ENCODE assay signal across 32 mouse cellular contexts in the genomic region with DNA sequence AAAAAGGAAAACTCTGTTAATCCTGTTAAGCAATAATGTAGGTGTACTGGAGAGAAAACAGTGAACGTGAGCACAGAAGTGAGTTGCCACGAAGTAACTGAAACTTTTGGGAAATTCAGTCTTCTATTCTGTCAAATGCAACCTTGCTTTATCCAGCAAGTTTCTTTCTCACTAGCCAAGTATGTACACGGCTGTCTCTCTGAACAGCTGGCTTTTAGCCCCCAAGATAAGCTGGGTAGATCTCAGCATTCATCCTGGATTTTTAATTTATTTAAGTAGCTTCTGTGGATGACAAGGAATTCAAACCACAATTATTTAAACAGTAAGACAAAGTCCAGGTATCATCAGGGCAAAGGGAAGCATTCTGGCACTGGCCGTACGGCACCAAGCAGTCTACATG.
"Had no signal": no experiment of that assay in that cellular context is flagged by ENCODE, and none has a peak within 500 bp of the region (broad histone marks: within the 10 kb centered on the region; RNA-seq: fewer than 3 reads in every experiment).

No protein-coding gene starts in this region.

- H3K4me1 ChIP-seq: limb, embryonic 10.5 days; limb, embryonic 12.5 days; limb, embryonic 13.5 days; limb, embryonic 15.5 days; liver, embryonic 12.5 days; liver, embryonic 13.5 days; liver, embryonic 15.5 days; lung, embryonic 15.5 days; midbrain, embryonic 10.5 days; midbrain, embryonic 12.5 days; midbrain, embryonic 13.5 days; midbrain, embryonic 15.5 days; neural tube, embryonic 12.5 days had no signal

- H3K36me3 ChIP-seq: limb, embryonic 10.5 days; limb, embryonic 12.5 days; limb, embryonic 13.5 days; limb, embryonic 15.5 days; liver, embryonic 12.5 days; liver, embryonic 13.5 days; liver, embryonic 15.5 days; lung, embryonic 15.5 days; midbrain, embryonic 10.5 days; midbrain, embryonic 12.5 days; midbrain, embryonic 13.5 days; midbrain, embryonic 15.5 days; neural tube, embryonic 12.5 days had no signal

- H3K4me2 ChIP-seq: limb, embryonic 12.5 days; limb, embryonic 13.5 days; limb, embryonic 15.5 days; liver, embryonic 11.5 days; liver, embryonic 12.5 days; liver, embryonic 13.5 days; liver, embryonic 15.5 days; lung, embryonic 14.5 days; lung, embryonic 15.5 days; midbrain, embryonic 11.5 days; midbrain, embryonic 12.5 days; midbrain, embryonic 13.5 days; midbrain, embryonic 15.5 days; neural tube, embryonic 12.5 days had no signal

- H3K27ac ChIP-seq: limb, embryonic 10.5 days; limb, embryonic 12.5 days; limb, embryonic 13.5 days; limb, embryonic 15.5 days; liver, embryonic 12.5 days; liver, embryonic 13.5 days; liver, embryonic 14.5 days; liver, embryonic 15.5 days; lung, embryonic 15.5 days; macrophage; midbrain, embryonic 10.5 days; midbrain, embryonic 12.5 days; midbrain, embryonic 13.5 days; midbrain, embryonic 15.5 days; neural tube, embryonic 12.5 days had no signal

- ATAC-seq: liver, embryonic 12.5 days; liver, postnatal 0 days; lung, postnatal 0 days; midbrain, embryonic 13.5 days; midbrain, embryonic 15.5 days; midbrain, embryonic 16.5 days had no signal

- H3K27me3 ChIP-seq: limb, embryonic 12.5 days; limb, embryonic 13.5 days; limb, embryonic 15.5 days; liver, embryonic 13.5 days; liver, embryonic 15.5 days; lung, embryonic 15.5 days; midbrain, embryonic 12.5 days; midbrain, embryonic 13.5 days; midbrain, embryonic 15.5 days; neural tube, embryonic 12.5 days had no signal

- DNase-seq: left cerebral cortex, postnatal 4 days; liver; liver, embryonic 13.5 days; liver, postnatal 0 days; lung, adult 18-20 months; lung, adult 2 months; lung, embryonic 14.5 days; lung, postnatal 10 days; lung, postnatal 14 days; lung, postnatal 36 days; lung, postnatal 4 days; midbrain, embryonic 14.5 days had no signal

- H3K4me3 ChIP-seq: limb, embryonic 10.5 days; limb, embryonic 12.5 days; limb, embryonic 13.5 days; limb, embryonic 15.5 days; liver, embryonic 12.5 days; liver, embryonic 13.5 days; liver, embryonic 15.5 days; lung, embryonic 15.5 days; midbrain, embryonic 10.5 days; midbrain, embryonic 12.5 days; midbrain, embryonic 13.5 days; midbrain, embryonic 15.5 days; myocyte; neural tube, embryonic 12.5 days had no signal

- H3K9ac ChIP-seq: limb, embryonic 12.5 days; limb, embryonic 13.5 days; limb, embryonic 15.5 days; liver, embryonic 12.5 days; liver, embryonic 13.5 days; liver, embryonic 14.5 days; liver, embryonic 15.5 days; liver, postnatal 0 days; lung, embryonic 14.5 days; lung, embryonic 15.5 days; midbrain, embryonic 12.5 days; midbrain, embryonic 13.5 days; midbrain, embryonic 15.5 days; neural tube, embryonic 12.5 days had no signal

- H3K9me3 ChIP-seq: limb, embryonic 10.5 days; limb, embryonic 12.5 days; limb, embryonic 13.5 days; limb, embryonic 15.5 days; liver, embryonic 12.5 days; liver, embryonic 13.5 days; liver, embryonic 15.5 days; lung, embryonic 15.5 days; megakaryocyte, embryonic 14.5 days; midbrain, embryonic 10.5 days; midbrain, embryonic 12.5 days; midbrain, embryonic 13.5 days; midbrain, embryonic 15.5 days; neural tube, embryonic 12.5 days had no signal
